Mouse (Mus musculus) liver, embryonic 14.5 days (tissue): ENCODE data around the gene Mgea5. TPM values are rescaled to one million over a fixed set of nuclear protein-coding genes. Genes with fewer than 3 reads are reported as not detected.

ENCODE experiments used
- ATAC-seq: fragments of 200-750 bp; cut with Nextera tagmentation; 2 replicates; pipeline ENCODE4 v1.8.0; 2017; ENCODE audit warnings: moderate number of reproducible peaks, mild to moderate bottlenecking, moderate library complexity; ENCODE audit not compliant: insufficient read depth
- DNase-seq, 3 experiments: peaks; one replicate each; pipeline ENCODE4 v3.0.0-alpha.2; 2012 to 2013; ENCODE audit warnings: low read depth in 3 of 3, low spot score in 3 of 3
- H3K27ac ChIP-seq: fragments of 300-500 bp; sonication (generic); 2 replicates; pipeline ENCODE4 v1.5.1; 2014; ENCODE audit warnings: moderate library complexity, mild to moderate bottlenecking, control low read depth, inconsistent platforms
- H3K27me3 ChIP-seq: fragments of 300-500 bp; sonication (generic); 2 replicates; pipeline ENCODE4 v1.6.1; 2014; ENCODE audit warnings: mild to moderate bottlenecking, low read length, moderate library complexity; ENCODE audit not compliant: control insufficient read depth, insufficient read depth
- H3K36me3 ChIP-seq: fragments of 300-500 bp; sonication (generic); replicated peaks from 2 replicates; pipeline ENCODE4 v1.6.1; 2014; ENCODE audit warnings: low read depth; ENCODE audit not compliant: control insufficient read depth, insufficient read depth
- H3K4me1 ChIP-seq, 2 experiments: fragments of 200-500 bp in 1 of 2; fragments of 300-500 bp in 1 of 2; sonication (generic) in 1 of 2; replicated peaks; 2 replicates each; pipeline ENCODE4 v1.6.1; 2012 to 2014; ENCODE audit warnings: antibody characterized with exemption in 1 of 2, inconsistent platforms in 1 of 2, low read length in 1 of 2; ENCODE audit not compliant: control insufficient read depth in 2 of 2, insufficient read depth in 2 of 2
- H3K4me2 ChIP-seq: fragments of 300-500 bp; sonication (generic); 2 replicates; pipeline ENCODE4 v1.6.1; 2014; ENCODE audit warnings: low read depth, mild to moderate bottlenecking, control low read depth, moderate library complexity
- H3K4me3 ChIP-seq, 2 experiments: fragments of 200-500 bp in 1 of 2; fragments of 300-500 bp in 1 of 2; sonication (generic) in 1 of 2; 2 replicates each; pipeline ENCODE4 v1.5.1; 2012 to 2014; ENCODE audit warnings: low read depth in 2 of 2, low read length in 2 of 2, mild to moderate bottlenecking in 2 of 2, control low read depth in 1 of 2, inconsistent platforms in 1 of 2, moderate library complexity in 1 of 2; ENCODE audit not compliant: insufficient read depth in 1 of 2
- H3K9ac ChIP-seq: fragments of 300-500 bp; sonication (generic); replicated peaks from 2 replicates; pipeline ENCODE4 v1.6.1; 2014; ENCODE audit warnings: mild to moderate bottlenecking, control low read depth, moderate library complexity
- H3K9me3 ChIP-seq: fragments of 300-500 bp; sonication (generic); 2 replicates; pipeline ENCODE4 v1.6.1; 2016; ENCODE audit warnings: low read length, mixed read lengths; ENCODE audit not compliant: control insufficient read depth
- CTCF ChIP-seq: IDR thresholded peaks from 2 replicates; pipeline ENCODE4 v1.5.1; 2016; ENCODE audit warnings: antibody characterized with exemption, low read depth, control low read depth
- EP300 ChIP-seq: IDR thresholded peaks from 2 replicates; pipeline ENCODE4 v1.6.1; 2016; ENCODE audit warnings: antibody characterized with exemption, low read depth
- WGBS: fragments of 180-500 bp; shearing (Covaris S2); extraction: QIAGEN DNeasy Blood & Tissue Kit; methylation state at CpG from one replicate; pipeline ENCODE4 v1.1.7; 2014; ENCODE audit not compliant: insufficient replicate concordance; 5-methylcytosine and 5-hydroxymethylcytosine counted together
- polyA plus RNA-seq, 2 experiments: library from polyadenylated mRNA; depleted of rRNA in 1 of 2; stranded (reverse) in 1 of 2; unstranded in 1 of 2; fragments of >200 nt; fragmentation: Nextera tagmentation in 1 of 2; extraction: Ambion mirVana in 1 of 2; gene quantifications; 2 replicates each; pipeline versions ENCODE4 v1.2.1 to v1.2.3; 2012 to 2014

Mgea5 gene
- polyA plus RNA-seq, 2 experiments = 15.0 to 25.2 TPM

GRCm38 (mm10) chr19:45813801-45814200 lies 30.2 kb upstream of the Mgea5 start:
- Histone ChIP-seq H3K4me1 (peaks cover 0 to 4% of the 10 kb centered on the region in 2 experiments; a peak in 1 of 4 replicates), H3K4me3 (no peak overlapping the region), H3K27ac (no peak overlapping the region), H3K4me2 (no peak overlapping the region), H3K9me3 (no peaks in the 10 kb centered on the region), H3K27me3 (peaks cover 31% of the 10 kb centered on the region), H3K9ac (no peak overlapping the region), H3K36me3 (no peaks in the 10 kb centered on the region)
- 16% methylated on average over 11 of the region's 12 CpGs for WGBS
- ATAC-seq (no peak), DNase-seq (peak in 1 of 3 experiments; percentile 12)
- TF ChIP-seq CTCF (no peak), EP300 (no peak)

- WGBS = 4% methylated on average over 11 of the region's 11 CpGs
- no peak for ATAC-seq
- Histone ChIP-seq H3K27ac (no peak overlapping the region), H3K9me3 (no peaks in the 10 kb centered on the region), H3K36me3 (no peaks in the 10 kb centered on the region), H3K4me3 (no peak overlapping the region), H3K27me3 (peaks cover 31% of the 10 kb centered on the region), H3K9ac (no peak overlapping the region), H3K4me2 (no peak overlapping the region), H3K4me1 (peaks cover 0 to 4% of the 10 kb centered on the region in 2 experiments; a peak in 1 of 4 replicates)
- peak; percentile 19 to 53 (median 37) for DNase-seq
- TF ChIP-seq CTCF (peak; percentile 90), EP300 (no peak)
These were observed 29.6 kb upstream of the Mgea5 start for GRCm38 (mm10) chr19:45813263-45813662.

DNA sequence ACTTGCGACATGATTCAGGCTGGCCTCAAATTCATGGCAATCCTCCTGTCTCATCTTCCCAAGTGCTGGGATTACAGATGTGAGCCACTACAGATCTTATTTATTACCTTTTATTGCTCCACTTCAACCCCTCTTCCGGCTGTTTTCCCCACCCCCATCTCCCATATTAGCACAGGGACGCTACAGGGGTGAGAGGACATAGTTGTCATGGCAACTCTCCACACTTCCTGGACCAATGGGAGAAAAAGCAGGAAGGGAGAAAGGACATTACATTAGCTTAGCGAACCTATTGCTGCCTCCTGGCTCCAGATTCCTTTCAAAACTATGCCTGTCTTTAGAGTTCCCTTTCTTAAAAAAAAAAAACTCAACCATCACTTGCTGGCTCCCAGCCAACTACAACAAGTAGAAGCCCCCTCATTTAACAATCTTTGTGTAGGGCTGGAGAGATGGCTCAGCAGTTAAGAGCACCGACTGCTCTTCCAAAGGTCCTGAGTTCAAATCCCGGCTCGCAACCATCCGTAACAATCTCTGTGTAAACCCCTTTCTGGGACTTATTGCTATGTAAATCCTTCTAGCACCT lies 29.1 kb upstream of the Mgea5 start:
- peaks cover 31% of the 10 kb centered on the region for H3K27me3 ChIP-seq
- WGBS = 18% methylated on average over 8 of the region's 8 CpGs
- DNase-seq (no peak), ATAC-seq (no peak)
- peak overlapping the region in 1 of 2 experiments; percentile 21; a peak in 1 of 4 replicates for H3K4me3 ChIP-seq
- peak overlapping the region; percentile 63 for H3K4me2 ChIP-seq
- H3K9ac ChIP-seq = no peak overlapping the region
- no peak overlapping the region for H3K27ac ChIP-seq
- H3K36me3 ChIP-seq = no peaks in the 10 kb centered on the region
- no peaks in the 10 kb centered on the region for H3K9me3 ChIP-seq
- no peak for TF ChIP-seq CTCF
- TF ChIP-seq EP300 = no peak
- H3K4me1 ChIP-seq = peaks cover 0 to 4% of the 10 kb centered on the region in 2 experiments; a peak in 1 of 4 replicates

- Histone ChIP-seq H3K9ac (no peak overlapping the region), H3K27me3 (peaks cover 31% of the 10 kb centered on the region), H3K4me1 (peaks cover 0 to 4% of the 10 kb centered on the region in 2 experiments; a peak in 1 of 4 replicates), H3K36me3 (no peaks in the 10 kb centered on the region), H3K4me3 (peak overlapping the region in 1 of 2 experiments; percentile 21; a peak in 1 of 4 replicates), H3K27ac (no peak overlapping the region), H3K4me2 (peak overlapping the region; percentile 63), H3K9me3 (no peaks in the 10 kb centered on the region)
- DNase-seq = peak in 2 of 3 experiments; percentile 24 to 46
- TF ChIP-seq EP300 (no peak), CTCF (no peak)
- peak; percentile 55; the same call in 1 of the 2 replicates for ATAC-seq
- 2% methylated on average over 16 of the region's 16 CpGs for WGBS
These were observed 28.5 kb upstream of the Mgea5 start for GRCm38 (mm10) chr19:45812115-45812514.

DNA sequence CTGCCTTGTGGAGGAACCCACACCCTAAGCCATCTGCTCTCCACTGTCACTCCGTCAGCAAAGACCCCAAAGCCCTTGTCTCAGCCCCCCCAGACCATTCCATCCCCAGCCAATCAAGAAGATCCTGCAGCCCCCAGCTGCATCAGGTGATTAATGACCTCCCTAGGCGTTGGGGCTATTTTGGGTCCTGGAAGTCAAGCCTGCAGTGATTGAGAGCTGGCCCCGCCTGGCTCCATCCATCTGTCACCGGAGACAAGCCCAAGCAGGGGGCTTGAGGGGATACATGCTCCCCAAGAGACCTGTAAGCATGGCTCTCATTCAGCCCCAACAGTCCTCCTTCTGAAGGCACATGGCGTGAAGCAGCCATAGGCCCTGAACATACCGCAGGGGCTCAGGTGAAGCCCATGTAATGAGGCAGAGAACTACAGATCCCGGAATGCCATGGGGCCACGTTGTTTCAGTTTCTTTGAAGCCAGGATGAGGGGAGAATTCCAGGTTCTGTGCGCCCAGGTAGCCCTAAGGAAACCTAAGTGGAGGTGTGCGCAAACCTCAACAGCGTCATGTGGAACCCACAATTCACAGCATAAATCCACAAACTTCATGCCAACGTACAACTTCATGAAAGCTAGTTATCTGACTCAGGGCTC lies 27.5 kb upstream of the Mgea5 start:
- DNase-seq = no peak
- Histone ChIP-seq H3K27ac (no peak overlapping the region), H3K9ac (no peak overlapping the region), H3K27me3 (peaks cover 26% of the 10 kb centered on the region), H3K36me3 (no peaks in the 10 kb centered on the region), H3K4me2 (no peak overlapping the region), H3K9me3 (no peaks in the 10 kb centered on the region), H3K4me1 (peaks cover 0 to 4% of the 10 kb centered on the region in 2 experiments; a peak in 1 of 4 replicates), H3K4me3 (no peak overlapping the region)
- TF ChIP-seq CTCF = no peak
- no peak for TF ChIP-seq EP300
- no peak for ATAC-seq
- WGBS = 57% methylated on average over 12 of the region's 12 CpGs
